Mouse (Mus musculus) C2C12 (cell line): ENCODE measurements around the gene Accsl. TPM values are rescaled to one million over a fixed set of nuclear protein-coding genes. Genes with fewer than 3 reads are reported as not detected.

Experiments used
- H3K27me3 ChIP-seq: one replicate; pipeline ENCODE4 v1.6.1; 2011; ENCODE audit not compliant: control insufficient read depth, insufficient read depth, insufficient read length
- H3K36me3 ChIP-seq: one replicate; pipeline ENCODE4 v1.6.1; 2011; ENCODE audit not compliant: control insufficient read depth, insufficient read depth
- H3K4me3 ChIP-seq: one replicate; pipeline ENCODE4 v1.5.1; 2011; ENCODE audit warnings: mild to moderate bottlenecking, control low read depth; ENCODE audit not compliant: poor library complexity, insufficient read depth, severe bottlenecking
- H3K79me2 ChIP-seq: one replicate; pipeline ENCODE4 v1.6.1; 2011; ENCODE audit not compliant: control insufficient read depth, insufficient read depth
- H3K79me3 ChIP-seq: one replicate; pipeline ENCODE4 v1.6.1; 2011; ENCODE audit warnings: low read depth, control low read depth
- H3ac ChIP-seq: one replicate; pipeline ENCODE3; 2011; ENCODE audit warnings: low read depth; ENCODE audit not compliant: control insufficient read depth, insufficient read length
- CEBPB ChIP-seq: IDR thresholded peaks from one replicate; pipeline ENCODE4 v1.6.1; 2011; ENCODE audit warnings: low read depth, mild to moderate bottlenecking, control low read depth, moderate library complexity
- CTCF ChIP-seq: IDR thresholded peaks from one replicate; pipeline ENCODE4 v1.5.1; 2011; ENCODE audit not compliant: control insufficient read depth, insufficient read depth, insufficient read length
- FOSL1 ChIP-seq: IDR thresholded peaks from one replicate; pipeline ENCODE4 v1.8.0; 2011; ENCODE audit warnings: mild to moderate bottlenecking, low read length; ENCODE audit not compliant: poor library complexity, insufficient read depth, severe bottlenecking
- MAX ChIP-seq: IDR thresholded peaks from one replicate; pipeline ENCODE4 v1.6.1; 2011; ENCODE audit warnings: mild to moderate bottlenecking, control low read depth
- MYOD1 ChIP-seq: IDR thresholded peaks from one replicate; pipeline ENCODE4 v1.6.1; 2011; ENCODE audit warnings: low read depth; ENCODE audit not compliant: control insufficient read depth, insufficient read length
- MYOG ChIP-seq: IDR thresholded peaks from one replicate; pipeline ENCODE4 v1.6.1; 2011; ENCODE audit not compliant: control insufficient read depth, insufficient read length; ENCODE audit errors: extremely low read depth
- USF1 ChIP-seq: IDR thresholded peaks from one replicate; pipeline ENCODE4 v1.6.1; 2011; ENCODE audit warnings: low read depth, mild to moderate bottlenecking, control low read depth, moderate library complexity
- polyA plus RNA-seq: library from polyadenylated mRNA; unstranded; fragments of >200 nt; fragmentation: generic; extraction: Trizol; gene quantifications from one replicate; pipeline ENCODE4 v1.2.1, GENCODE M21; 2012; ENCODE audit warnings: missing spikeins

The Accsl gene
- polyA plus RNA-seq, 1 experiment: 0.15 TPM

DNA sequence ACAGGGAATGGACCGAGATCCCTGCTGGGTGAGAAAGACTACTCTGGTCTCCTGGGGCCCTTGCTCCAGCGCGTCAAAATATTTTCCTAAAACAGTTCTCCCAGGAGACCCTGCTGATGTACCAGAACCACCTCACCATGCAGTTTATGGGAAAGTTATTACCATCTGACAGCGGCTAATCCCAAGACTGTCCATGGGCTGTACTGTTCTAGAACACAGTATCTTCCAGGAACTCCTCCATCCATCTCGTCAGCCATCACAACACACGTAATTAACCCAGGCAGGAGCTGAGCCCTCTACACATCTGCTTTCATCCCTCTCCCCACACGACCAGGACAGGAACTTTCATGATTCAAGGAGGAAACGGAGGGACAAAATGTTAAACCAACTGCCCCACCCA is 11.5 kb upstream of the Accsl start:
- no peak for TF ChIP-seq USF1
- no peak for TF ChIP-seq FOSL1
- TF ChIP-seq MYOD1: no peak
- no peak for TF ChIP-seq CTCF
- no peak for TF ChIP-seq MAX
- no peak for TF ChIP-seq CEBPB
- no peak for TF ChIP-seq MYOG
- no peaks in the 10 kb centered on the region for H3K79me3 ChIP-seq
- no peaks in the 10 kb centered on the region for H3K36me3 ChIP-seq
- H3ac ChIP-seq: no peak overlapping the region
- H3K79me2 ChIP-seq: no peaks in the 10 kb centered on the region
- H3K27me3 ChIP-seq: no peaks in the 10 kb centered on the region
- H3K4me3 ChIP-seq: no peak overlapping the region

DNA sequence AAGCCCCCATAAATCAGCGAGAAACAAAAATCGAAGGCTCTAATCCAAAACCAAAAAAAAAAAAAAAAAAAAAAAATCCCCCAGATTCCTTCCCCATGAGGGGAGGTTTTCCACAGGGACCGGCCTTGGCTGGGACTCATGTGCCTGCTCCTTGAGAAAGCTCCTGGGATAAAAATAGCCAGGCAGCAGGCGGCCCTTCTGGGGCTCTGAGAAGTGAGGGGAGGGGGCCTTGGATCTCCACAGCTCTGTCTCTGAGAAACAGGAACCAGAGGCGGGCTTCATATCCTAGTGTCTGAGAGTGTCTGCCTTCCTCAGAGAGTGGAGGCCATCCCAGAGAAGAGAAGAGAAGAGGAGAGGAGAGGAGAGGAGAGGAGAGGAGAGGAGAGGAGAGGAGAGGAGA is 8.0 kb upstream of the Accsl start:
- H3ac ChIP-seq: no peak overlapping the region
- no peaks in the 10 kb centered on the region for H3K79me2 ChIP-seq
- TF ChIP-seq FOSL1: no peak
- TF ChIP-seq MYOD1: no peak
- TF ChIP-seq MYOG: no peak
- no peak for TF ChIP-seq CEBPB
- no peak for TF ChIP-seq USF1
- TF ChIP-seq MAX: no peak
- TF ChIP-seq CTCF: no peak
- no peak overlapping the region for H3K4me3 ChIP-seq
- no peaks in the 10 kb centered on the region for H3K27me3 ChIP-seq
- H3K36me3 ChIP-seq: no peaks in the 10 kb centered on the region
- H3K79me3 ChIP-seq: no peaks in the 10 kb centered on the region

DNA sequence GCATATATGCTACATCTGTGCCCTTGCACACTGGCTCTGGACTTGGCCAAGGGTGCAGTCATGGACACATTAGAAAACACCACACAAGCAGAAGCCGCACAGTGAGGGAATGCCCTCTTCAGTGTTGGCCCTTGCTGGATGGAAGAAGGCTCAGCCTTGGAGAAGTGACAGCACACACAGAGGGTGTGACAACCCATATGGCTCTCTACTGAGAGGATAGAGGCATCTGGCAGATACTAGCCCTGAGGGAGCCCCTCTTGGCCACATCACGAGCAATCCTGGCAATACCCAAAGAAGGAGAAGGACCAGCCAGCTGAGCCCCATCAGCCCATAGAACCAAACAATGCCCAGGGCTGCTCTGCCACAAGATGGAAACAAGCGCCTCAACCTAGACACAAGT is 5.6 kb upstream of the Accsl start:
- TF ChIP-seq MAX (no peak), CEBPB (no peak), MYOG (no peak), FOSL1 (no peak), USF1 (no peak), CTCF (no peak), MYOD1 (no peak)
- no peak overlapping the region for H3K4me3 ChIP-seq
- H3K27me3 ChIP-seq: no peaks in the 10 kb centered on the region
- no peaks in the 10 kb centered on the region for H3K79me3 ChIP-seq
- no peaks in the 10 kb centered on the region for H3K79me2 ChIP-seq
- no peak overlapping the region for H3ac ChIP-seq
- H3K36me3 ChIP-seq: no peaks in the 10 kb centered on the region

DNA sequence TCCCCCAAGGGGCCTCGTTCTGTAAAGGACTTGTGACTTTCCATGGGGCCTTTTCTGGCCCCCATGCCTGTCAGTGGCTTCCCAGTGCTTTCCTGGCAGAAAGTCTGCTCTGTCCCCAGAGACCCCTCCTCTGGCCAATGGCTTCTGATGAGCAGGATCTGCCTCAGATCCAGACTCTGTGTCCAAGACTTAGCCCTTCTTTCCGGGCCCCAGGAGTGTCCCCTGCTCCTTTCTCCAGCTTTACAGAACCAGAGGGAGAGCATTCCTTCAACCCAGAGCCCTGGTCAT is 5.2 kb upstream of the Accsl start:
- Histone ChIP-seq H3K27me3 (no peaks in the 10 kb centered on the region), H3K79me2 (no peaks in the 10 kb centered on the region), H3K79me3 (no peaks in the 10 kb centered on the region), H3K4me3 (no peak overlapping the region), H3K36me3 (no peaks in the 10 kb centered on the region), H3ac (no peak overlapping the region)
- no peak for TF ChIP-seq MYOG
- TF ChIP-seq CTCF: no peak
- no peak for TF ChIP-seq USF1
- TF ChIP-seq FOSL1: no peak
- no peak for TF ChIP-seq CEBPB
- no peak for TF ChIP-seq MAX
- no peak for TF ChIP-seq MYOD1

DNA sequence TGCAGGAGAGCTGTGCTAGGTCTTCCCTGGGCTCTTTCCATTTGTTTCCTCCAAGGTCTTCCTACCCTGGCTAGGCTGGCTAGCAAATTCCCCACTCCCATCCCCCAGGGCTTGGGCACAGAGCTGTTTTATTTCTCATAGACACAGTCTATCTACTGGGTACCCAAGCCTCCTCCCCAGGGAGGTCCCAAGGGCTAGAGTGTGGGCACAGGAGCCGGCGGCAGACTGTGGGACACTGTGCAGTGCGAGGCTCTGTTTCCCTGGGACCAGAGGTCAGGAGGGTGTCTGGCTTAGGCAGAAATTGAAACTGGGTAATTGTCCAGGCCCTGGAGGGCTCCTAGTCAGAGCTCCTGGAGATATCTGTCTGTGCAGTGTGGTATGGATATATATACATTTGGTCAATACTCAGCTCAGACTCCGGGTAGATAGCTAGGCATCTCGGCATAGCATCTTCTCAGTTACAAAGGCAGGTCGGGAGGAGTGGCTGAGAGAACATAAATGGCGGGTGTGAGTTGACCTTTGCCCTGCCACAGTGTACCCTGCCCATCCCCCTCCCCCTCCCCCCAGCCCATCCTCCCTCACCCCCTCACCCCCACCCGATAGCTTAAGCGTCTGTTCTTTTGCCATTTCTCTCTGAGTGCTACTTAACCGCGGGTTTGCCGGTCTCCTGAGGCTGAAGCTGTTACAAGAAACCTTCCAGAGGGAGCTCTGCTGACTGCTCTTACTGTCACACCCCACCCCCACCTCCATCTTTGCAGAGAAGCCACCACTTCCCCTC is 4.7 kb upstream of the Accsl start:
- Histone ChIP-seq H3K79me3 (no peaks in the 10 kb centered on the region), H3K79me2 (no peaks in the 10 kb centered on the region), H3K36me3 (no peaks in the 10 kb centered on the region), H3K4me3 (no peak overlapping the region), H3K27me3 (no peaks in the 10 kb centered on the region), H3ac (no peak overlapping the region)
- TF ChIP-seq FOSL1: no peak
- no peak for TF ChIP-seq MAX
- TF ChIP-seq MYOG: no peak
- TF ChIP-seq CTCF: no peak
- no peak for TF ChIP-seq USF1
- no peak for TF ChIP-seq MYOD1
- no peak for TF ChIP-seq CEBPB

DNA sequence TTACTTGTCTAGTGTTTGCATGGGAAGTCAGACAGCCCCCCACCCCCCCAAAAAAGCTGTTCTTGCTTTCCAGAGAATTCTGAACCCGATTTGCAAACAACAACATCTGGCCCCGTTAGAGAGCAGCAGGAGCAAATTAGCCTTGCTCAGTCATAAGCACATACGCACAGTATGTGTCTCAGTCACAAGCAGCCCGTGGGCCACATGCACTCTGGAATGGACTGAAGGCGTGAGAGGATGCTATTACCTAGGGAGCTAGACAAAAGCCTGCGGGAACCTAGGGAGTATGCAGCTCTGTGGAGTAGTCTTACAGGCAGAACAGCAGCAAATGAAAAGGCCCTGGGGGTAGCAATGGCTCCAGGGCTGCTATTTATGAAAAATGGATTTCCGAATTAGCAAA is 3.3 kb upstream of the Accsl start:
- Histone ChIP-seq H3K79me3 (no peaks in the 10 kb centered on the region), H3K36me3 (no peaks in the 10 kb centered on the region), H3K4me3 (no peak overlapping the region), H3K27me3 (peaks cover 12% of the 10 kb centered on the region), H3ac (no peak overlapping the region), H3K79me2 (no peaks in the 10 kb centered on the region)
- TF ChIP-seq MYOG (no peak), FOSL1 (no peak), USF1 (no peak), CEBPB (no peak), CTCF (no peak), MAX (no peak), MYOD1 (no peak)
